Mouse (Mus musculus) cerebellum, adult 2 months (tissue): ENCODE data around the gene Hoxa5.

Experiments used
- CTCF ChIP-seq: fragments of 200-500 bp; IDR thresholded peaks from 2 replicates; pipeline ENCODE4 v1.5.1; 2011; ENCODE audit warnings: low read depth, mild to moderate bottlenecking, control low read depth, low read length, moderate library complexity, borderline replicate concordance; ENCODE audit not compliant: insufficient read depth
- POLR2A ChIP-seq: fragments of 200-500 bp; IDR thresholded peaks from 2 replicates; pipeline ENCODE4 v1.6.1; 2011; ENCODE audit warnings: low read length, control low read depth, borderline replicate concordance; ENCODE audit not compliant: insufficient read depth

DNA sequence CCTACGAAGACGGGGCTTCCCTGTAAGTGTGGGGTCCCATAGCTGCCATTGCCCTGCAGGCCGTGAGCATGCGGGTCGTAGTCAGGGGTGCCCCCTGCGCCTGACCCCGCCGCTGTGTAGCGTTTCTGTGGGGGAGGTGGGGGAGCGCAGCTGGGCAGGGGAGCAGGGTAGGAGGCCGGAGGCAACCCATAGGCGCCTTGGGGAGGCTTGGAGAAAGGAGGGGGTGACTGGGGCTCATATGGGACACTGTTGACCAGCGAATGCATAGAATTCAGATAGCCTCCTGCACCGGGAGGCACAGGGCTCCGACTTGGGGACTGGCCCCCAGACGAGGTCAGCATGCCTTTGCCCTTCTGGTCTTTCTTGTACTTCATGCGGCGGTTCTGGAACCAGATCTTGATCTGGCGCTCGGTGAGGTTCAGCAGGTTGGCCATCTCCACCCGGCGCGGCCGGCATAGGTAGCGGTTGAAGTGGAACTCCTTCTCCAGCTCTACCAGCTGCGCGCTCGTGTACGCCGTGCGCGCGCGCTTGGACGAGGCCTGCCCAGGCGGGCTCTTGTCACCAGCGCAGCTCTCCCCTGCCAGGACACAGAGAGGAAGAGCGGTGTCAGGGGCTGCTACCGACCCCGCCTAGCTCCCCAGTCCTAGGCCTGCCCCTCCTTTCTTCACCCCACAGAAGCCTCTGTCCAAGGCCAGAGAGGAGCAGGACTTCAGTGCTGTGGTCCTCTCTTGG lies 34.1 kb downstream of the Hoxa5 start:
- TF ChIP-seq CTCF (no peak), POLR2A (no peak)
